Mouse (Mus musculus) lung, postnatal 36 days (tissue): ENCODE results near the gene Tpm1.

Experiments used
- DNase-seq: peaks from one replicate; pipeline ENCODE4 v3.0.0; 2022; ENCODE audit warnings: mixed read lengths

Tpm1 gene

DNA sequence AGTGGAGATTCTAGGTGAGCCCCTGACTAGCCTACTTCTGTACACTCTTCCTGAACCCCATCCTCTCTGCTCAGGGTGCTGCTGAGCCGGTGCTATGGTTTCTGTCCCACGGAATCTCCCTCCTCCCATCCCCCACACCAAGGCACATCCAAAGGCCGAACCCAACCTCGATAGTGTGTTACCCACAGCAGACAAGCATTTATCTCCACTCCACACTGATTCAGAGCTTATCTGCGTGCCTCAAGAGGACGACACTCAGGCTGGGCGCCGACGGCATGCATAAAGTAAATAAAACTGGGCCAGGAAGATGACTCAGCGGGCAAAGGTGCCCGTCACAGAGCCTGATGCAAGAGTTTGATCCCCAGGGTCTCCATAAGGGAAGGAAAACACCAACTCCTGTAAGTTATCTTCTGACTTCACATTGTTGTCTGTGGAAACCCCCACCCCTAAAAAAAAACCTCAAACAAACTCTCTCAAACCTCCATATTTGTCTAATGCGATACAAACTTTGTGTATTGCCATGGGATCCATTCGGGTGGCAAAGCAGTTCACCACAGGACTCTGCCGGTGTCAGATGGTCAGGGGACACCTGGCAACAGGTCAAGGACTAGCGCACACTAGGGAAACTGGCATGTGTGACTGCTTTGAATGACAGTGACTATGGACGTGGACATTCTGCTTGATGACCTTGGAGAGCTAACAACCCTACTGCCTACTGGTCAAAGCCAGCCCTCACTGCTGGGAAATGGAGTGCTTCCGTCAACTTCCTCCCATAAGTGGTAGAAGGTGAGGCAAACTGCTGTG is 24.1 kb downstream of the Tpm1 start:
- peak; percentile 55 for DNase-seq

DNA sequence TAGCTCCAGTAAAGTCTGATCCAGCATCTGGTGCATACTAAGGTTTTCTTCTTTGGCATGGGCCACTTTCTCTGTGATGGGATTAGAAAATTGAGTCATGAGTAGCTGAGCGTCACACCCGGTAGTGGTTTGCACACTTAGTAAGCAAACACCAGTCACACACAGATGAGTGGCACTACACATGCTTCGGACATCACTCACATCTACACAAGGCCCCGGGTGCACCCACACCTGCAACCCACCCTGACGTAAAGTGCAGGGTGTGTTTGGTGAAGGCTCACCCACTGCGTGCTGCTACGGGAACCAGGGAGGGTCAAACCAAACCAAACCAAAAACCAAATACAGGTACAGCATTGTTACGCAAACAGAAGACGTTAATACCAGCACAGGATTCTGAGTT is 25.8 kb downstream of the Tpm1 start:
- peak; percentile 47 for DNase-seq

DNA sequence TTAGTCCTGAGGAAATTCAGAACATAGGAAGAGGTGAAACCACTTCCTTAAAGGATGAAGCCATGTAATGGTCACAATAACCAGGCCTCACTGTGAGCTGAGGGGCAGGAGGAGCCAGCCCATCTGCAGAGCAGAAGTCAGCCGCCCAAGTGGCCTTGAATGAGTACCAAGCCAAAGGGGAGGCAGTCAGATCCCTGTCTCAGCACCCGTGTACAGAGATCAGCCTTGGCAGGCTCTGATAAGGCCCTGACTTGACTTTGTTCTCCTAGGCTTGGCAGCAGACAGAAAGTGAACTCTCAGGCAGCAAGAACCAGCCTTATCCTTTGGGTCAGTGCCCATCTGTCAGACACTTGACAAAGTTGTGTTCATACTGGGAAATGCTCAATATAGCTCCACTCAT is 29.1 kb downstream of the Tpm1 start:
- DNase-seq: no peak

DNA sequence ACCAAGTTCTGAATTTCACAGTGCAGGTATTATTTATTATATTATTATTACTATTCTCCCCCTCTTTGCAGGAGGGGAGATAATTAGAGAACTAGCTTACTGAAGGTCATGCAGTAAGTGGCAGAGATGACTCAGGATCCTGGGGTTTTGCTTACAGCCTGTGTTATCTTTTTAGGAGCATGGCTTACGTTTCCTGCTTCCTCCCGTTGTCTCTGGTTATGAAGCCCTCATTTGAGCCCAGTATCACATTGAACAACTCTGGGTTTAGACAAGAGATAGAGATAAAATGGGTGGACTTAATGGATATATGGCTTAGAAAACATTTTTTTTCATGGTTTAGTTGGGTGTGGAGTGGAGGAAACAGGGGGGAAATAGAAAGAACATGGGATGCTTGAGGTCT is 35.7 kb downstream of the Tpm1 start:
- DNase-seq: no peak

DNA sequence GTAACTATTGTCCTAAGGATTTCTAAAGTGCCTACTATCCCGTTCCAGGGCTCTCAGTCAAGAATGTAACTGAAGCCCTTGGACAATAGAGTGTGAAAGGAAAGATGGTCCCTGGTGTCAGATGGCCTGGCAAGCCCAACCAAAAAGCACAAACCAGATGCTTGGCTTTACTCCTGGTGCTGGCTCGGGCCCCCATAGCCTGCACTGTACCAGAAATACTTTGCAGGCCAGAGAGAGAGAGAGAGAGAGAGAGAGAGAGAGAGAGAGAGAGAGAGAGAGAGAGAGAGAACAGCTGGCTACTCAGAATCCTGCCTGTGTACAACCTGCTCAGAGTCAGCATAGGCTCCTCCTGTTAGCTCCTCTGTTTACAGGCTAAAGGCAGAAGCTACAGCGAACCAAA is 36.7 kb downstream of the Tpm1 start:
- DNase-seq: peak; percentile 75

DNA sequence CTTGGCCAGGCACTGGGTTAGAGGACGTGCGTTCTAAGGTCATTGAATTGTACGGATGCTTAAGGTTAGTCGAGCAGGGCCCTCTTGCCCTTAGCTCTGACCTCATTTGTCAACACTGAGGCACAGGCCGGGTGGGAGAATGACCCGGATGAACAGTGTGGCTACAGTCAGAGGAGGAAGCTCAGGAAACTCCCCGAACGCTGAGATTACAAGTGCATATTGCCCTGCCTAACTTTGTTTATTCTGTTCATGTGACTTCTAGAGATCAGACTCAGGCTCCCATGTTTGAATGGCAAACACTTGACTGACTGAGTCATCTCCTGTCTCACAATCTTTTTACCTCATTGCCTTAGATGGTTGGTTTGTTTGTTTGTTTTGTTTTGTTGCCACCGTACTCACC is 37.7 kb downstream of the Tpm1 start:
- DNase-seq: peak; percentile 72

DNA sequence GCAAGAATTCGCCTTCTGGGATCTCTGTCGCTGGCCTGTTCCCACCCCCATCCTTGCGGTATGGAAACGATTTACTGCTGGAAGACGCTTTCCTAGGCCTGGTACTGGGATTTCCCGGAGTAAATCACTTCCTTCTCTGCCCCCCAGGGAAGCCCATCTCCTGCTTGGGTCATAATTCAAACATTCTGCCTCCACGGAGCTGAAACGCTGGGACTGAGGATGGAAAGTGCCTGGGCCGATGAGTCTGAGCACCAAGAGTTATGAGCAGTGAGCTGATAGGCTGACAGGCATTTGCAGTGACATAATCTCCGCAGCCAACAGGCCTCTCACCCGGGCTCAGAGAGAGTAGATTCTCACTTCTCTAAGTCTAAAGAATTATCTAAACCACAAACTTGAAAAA is 40.4 kb downstream of the Tpm1 start:
- no peak for DNase-seq

DNA sequence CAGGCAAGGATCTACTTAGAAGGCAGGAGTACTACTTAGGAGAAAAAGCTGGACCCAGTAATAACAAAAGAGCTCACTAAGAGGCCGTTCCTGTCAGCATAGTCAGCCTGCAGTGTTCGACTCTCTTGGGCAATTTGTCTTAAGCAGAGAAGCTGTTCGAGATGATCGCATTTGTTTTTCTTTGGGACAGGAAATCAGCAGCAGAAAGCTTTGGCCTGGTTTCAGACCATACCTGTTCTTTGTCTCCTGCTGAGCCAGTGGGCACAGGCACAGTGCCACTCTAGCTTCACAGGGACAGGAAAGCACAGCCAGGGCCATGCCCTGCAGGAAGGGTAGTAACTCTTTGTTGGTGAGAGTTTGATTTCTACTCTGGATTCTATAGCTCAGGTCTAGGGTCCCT is 42.8 kb downstream of the Tpm1 start:
- no peak for DNase-seq

DNA sequence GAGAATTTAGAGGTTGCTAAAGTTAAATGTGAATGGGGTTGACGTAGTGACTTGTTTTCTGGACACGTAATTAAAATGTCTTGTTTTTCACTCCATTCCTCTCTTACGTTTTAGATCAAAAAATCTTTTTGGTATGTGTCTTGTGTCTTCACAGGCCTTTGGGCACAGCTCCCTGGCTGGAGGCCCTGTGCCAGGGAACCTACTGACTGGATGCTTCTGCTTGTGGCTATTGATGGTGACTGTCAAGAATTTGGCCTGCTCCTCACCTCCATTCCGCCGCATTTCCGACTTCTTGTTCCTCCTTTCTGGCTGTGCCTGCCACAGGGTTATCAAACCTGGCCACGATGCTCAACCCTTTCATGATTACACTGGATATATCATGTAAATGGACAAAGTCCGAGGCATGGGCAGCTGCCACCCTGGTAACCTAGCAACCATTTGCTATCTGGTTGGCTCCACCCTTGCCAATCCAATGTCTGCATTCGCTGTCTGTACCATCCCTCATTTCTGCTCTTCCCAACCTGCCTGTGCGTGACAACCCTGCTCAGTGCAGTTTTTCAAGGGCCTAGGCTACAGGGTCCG is 44.0 kb downstream of the Tpm1 start:
- DNase-seq: no peak

DNA sequence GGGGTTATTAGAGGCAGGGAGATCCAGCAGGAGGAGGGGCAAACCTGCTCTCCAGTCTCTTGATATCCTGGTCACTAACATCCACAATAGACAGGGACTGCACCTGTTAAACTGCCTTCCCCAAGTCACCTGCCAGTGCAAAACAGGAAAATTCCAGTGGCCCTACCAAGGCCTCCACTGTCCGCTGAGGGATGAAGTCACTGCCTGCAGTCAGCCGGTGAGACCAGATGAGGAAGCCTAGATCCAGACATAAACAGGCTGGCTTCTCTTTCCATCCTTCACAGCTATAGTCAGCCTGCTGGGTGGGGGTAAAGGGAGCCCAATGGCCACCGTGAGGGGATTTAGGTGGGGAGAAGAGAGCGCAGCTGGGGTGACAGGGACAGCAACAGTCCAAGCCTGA is 45.5 kb downstream of the Tpm1 start:
- DNase-seq: no peak

DNA sequence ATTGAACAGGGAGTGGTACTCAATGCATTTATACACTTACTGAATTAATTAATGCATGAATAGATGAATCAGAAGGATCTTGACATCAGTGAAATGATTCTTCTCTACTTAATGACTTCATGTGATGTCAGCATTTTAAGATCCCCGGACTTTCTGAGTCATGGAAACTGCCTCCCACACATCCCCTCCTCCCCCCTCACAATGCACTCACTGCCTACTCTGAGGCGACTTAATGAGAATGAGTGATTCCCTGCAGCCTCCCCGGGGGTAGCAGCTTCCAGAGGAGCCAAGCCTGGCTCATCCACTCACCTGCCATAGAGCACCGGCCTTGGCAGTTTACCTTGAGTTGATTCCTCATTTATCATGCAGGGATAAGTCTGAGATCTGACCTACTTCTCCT is 46.0 kb downstream of the Tpm1 start:
- no peak for DNase-seq

DNA sequence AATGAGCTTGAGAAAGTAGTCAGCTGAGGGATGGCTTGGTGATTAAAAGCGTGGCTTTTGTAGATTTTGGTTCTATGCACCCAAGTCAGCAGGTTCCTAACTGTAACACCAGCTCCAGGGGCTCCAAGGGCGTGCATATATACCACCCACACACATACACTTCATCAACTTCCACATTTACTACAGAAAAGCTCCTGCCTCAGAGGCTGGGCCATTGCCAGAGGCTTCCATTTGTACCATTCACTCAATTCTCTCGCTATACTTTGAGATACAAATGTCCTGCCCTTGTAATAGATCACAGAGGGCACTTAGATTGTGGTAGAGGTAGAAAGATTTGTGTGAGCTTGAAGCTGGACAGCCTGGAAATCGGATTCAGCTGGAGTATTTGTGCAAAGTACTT is 47.7 kb downstream of the Tpm1 start:
- DNase-seq: no peak

DNA sequence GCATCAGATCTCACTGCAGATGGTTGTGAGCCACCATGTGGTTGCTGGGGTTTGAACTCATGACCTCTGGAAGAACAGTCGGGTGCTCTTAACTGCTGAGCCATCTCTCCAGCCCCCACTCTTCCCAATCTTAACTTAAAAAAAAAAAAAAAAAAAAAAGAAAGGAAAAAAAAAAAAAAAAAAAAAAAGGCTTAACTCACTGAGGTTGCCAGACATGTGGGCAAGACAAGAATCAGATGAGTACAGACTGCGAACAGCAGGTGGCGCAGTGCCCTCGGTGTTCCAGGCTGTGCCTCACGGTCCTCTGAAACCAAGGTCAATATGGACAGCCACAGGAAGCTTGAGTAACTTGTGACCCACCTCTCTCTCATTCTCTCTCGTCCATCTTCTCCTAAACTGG is 48.2 kb downstream of the Tpm1 start:
- DNase-seq: peak; percentile 93

DNA sequence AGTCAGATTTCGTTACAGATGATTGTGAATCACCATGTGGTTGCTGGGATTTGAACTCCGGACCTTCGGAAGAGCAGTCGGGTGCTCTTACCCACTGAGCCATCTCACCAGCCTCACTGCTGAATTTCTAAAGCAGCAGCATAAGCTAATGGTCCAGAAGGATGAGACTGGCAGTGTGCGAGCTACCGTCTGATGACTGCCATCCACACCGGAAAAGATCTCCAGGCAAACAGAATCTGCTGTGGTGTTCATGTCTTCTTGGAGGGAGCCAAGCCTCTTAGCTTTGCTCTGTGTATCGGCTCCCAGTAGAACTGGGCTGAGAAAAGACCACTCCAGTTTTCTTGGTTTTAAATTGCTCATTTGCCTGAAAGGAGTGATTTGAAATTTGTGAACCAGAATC is 49.5 kb downstream of the Tpm1 start:
- no peak for DNase-seq

DNA sequence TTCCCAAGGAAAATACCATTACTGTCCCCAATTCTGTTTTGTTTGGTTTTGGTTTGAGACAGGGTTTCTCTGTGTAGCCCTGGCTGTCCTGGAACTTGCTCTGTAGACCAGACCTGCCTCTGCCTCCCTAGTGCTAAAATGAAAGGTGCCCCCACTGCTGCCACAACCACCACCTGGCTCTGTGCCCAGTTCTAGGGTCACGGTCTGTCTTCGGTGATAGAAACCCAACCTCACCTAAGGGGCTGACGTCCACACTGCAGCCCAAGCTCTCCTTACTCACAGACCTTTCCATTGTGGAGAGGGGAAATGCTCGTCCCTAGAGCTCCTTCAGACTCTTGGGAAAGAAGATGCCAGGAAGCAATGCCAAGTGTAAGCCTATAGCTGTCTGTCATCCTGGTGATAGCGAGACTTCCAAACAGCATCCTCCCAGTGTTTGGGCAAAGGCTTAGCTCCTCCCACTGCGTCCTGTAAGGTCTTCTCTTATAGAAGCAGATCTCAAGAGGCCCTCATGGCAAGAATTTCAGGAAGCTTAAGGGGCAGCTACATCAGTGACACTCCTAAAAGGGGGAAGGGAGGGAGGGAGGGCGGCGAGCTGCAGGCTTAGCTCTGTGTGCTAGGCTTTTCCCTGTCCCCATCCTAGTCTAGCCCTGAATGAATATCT is 57.3 kb downstream of the Tpm1 start:
- DNase-seq: peak; percentile 37

DNA sequence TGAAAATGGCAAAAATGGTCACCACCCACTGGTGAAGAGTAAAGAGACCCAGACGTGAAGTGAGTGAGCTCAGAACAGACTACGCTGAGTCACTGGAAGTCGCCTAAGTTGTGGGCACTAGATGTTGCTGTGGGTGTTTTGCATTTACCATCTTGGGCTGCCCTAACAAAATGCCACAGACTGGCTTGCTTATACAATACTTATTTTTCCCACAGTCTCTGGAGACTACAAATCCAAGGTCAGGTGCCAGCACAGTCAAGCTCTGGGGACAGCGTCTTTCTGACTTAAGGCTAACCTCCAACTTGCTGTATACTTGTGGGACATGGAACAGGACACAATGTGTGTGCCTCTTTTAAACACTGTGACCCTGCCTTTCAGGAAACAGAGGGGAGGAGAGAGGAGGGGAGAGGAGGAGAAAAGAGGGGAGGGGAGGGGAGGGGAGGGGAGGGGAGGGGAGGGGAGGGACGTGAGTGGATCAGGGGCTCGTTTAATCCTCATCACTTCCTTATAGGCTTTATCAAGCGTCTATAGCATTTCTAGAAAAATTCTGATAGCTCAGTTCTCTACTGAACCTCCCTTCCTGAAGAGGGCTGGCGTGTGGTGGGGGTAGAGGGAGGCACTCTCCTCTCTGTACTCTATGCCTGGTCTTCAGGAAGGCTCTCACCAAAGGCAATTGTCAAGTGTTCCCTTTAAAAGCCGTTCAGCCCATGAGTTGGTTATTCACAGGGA is 58.0 kb downstream of the Tpm1 start:
- DNase-seq: no peak

DNA sequence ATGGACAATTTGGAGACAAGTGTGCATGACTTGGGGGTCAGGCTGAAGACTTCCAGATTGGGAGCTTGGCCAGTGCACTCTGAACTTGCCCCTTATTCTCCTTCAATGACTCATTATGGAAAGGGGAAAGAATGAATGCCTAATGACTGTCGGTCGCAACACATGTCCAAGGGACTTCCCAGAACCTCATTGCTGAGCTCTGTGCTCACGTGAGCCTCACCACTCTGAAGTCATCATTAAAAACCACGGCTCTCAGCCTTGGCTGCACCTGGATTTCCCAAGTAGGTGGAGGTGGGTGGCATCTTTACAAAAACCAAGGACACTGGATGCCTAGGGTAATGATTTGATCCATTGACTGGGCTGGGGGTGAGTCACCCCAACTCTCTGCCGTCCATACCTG is 59.2 kb downstream of the Tpm1 start:
- DNase-seq: no peak

DNA sequence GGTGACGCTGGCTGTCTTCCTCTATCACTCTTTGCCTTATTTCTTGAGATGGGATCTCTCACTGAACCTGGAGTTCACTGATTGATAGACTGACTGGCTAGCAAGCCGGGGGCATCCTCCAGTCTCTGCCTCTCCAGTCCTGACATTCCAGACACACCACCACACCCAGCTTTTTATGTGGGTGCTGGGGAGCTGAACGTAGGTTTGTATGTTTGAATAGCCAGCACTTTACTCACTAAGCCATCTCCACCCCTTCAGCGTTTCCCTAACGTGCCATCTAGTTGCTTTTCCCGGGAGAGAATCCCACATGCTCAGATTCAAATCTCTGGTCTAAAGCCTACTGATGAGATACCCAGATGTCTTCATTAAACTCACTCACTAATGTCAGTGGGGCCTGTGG is 59.6 kb downstream of the Tpm1 start:
- no peak for DNase-seq

DNA sequence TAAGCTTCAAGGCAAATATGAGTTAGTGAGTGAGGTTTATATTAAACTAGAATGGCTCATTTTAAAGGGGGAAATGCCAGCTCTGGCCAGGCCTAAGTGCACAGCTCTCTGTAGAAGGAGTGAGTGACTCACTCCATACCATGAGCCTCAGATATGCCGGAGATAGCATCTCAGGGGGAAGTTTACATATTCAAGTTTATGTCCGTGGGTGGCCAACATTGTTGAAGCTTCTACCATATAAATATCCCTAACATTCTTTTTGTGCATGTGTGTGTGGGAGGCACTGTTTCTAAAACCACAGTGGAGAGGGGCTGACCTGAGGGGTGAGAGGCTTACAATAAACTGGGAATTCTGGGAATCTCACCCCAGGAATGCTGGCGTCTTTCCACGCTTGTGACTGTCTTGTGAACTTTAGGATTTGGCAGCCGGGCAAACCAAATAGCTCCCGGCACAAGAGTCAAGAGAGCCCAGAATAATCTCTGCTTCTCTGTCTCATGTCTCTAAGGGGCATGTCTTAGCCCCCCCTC is 60.3 kb downstream of the Tpm1 start:
- DNase-seq: peak; percentile 47

DNA sequence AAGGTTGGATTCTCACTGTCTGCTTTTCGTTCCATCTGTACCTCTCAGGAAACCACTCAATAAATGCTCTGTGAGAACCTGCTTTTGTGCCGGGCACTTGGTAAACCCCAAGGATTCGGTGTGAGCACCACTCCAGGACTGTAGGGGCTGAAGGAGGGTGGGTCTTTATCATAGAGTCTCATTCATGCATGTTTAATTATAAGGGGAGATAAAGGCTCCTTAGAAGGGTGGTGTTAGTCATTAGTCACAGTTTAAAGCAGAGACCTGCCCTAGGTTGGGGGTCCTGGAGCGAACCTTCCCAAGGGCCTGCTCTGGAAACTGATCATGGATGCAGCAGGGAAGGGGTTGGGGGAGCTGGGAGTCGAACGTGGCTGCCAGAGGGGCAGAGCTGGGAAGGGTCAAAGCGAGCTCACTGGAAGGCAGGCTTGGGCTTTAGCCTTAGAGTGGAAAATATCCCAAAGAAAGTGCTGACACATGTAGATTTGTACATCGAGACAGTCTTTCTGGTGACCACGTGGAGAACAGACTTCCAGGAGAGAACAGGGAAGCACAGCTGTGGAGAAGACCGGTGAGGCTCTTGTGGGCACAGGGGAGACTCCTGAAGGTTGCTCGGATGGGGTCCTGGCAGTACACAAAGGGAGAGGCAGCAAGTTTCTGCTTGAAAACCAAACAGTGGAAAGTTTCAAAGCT is 60.9 kb downstream of the Tpm1 start:
- DNase-seq: no peak

DNA sequence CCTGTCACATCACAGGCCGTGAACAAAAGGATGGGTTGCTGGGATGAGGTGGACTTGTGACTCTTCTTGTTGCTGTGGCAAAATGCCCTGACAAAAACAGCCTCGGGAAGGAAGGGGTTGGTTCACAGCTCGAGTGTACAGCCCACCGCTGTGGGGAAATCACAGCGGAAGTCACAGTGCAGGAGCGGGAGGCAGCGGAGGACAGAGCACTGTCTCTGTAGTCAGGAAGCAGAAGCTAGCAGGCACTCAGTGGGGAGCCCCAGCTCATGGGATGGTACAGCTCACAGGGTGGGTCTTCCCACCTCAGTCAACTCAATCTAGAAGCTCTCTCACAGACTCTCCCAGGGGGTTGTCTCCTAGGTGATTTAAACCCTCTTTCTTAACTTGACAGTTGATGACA is 63.8 kb downstream of the Tpm1 start:
- DNase-seq: peak; percentile 34

DNA sequence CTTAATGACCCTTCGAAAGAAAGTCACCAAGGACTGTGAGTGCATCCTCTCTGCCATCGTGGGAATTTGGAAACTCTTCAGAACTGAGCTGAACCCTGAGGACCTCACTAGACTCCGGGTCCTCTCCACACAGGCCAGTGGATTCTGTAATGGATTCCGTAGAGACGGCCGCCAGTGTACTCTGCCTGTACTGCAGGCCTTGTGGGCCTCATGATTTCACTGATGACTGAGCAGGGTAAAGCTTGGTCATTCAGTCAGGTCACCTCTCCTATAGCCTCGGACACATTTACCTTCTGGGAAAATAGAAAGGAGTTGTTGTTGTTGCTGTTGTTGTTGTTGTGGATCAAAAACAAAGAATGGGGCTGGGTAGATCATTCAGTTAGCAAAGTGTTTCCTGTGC is 67.1 kb downstream of the Tpm1 start:
- no peak for DNase-seq

DNA sequence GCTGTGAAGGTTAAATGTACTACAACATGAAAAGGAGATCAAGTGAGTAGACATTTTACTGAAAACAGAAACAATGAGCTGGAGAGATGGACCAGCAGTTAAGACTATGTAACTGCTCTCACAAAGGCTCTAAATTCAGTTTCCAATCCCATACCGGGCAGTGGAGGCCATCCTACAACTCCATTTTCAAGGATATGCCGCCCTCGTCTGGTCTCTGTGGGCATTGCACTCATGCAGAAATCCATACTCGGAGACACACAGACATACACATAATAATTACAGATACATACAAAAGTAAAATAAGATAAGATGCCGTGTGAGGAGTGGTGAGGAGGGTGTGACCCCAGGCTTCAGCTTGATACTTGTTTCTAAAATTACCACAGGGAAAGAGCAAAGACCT is 68.7 kb downstream of the Tpm1 start:
- peak; percentile 86 for DNase-seq
